Mouse (Mus musculus): ENCODE measurements around the gene Ntng2. TPM values are rescaled to one million over a fixed set of nuclear protein-coding genes. Genes with fewer than 3 reads are reported as not detected.

Ntng2 gene
- polyA plus RNA-seq, 1 experiment, result 44.7 TPM

DNA sequence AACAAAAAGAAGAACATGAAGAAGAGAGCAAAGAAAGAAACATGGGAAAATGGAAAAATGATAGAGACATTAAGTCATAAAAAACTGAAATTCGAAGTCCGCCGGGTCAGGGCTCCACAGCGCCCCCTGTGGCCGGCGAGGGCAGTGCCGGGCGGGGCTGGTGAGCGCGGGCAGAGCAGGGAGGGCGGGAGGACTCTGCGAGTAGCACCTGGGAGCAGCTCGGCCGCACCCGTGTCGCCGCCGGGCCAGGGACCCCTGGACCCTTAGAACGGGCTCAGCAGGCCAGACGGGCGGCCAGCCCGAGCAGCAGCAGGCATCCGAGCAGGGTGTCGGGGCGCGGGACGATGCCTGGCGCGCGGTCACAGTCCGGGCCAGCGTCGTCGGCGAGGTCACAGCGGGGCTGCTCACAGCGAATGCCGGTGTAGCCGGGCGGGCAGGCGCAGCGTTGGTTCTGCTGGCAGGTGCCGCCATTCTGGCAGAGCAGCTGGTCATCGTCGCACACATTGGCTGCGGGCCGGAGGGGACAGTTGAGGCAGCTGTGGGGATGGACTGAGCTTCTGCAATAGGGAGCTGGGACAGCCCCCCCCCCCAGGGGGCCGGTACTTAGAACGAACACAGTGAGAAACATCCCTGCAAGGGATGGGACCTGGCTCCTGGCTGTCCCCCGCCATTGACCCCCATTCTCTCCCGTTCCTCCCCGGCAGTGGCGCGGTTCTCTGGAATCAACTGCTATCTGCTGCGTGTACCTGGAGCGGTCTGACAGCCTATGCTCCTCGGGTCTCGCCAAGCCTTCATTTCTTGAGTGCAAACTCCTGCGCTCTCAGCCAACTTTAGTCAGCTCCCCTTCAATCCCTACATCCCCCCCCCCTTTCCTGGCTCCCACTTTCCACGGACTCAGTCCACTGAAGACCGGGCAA lies 58.0 kb downstream of the Ntng2 start:
- 2% methylated on average over 60 of the region's 61 CpGs for WGBS
- TF ChIP-seq CTCF (IDR thresholded peaks at IDR 0.05; ENCODE audit: insufficient read depth, low read length) (peak; percentile 59), POLR2A (IDR thresholded peaks at IDR 0.05; ENCODE audit: borderline replicate concordance, extremely low read depth, low read depth, low read length) (no peak)

DNA sequence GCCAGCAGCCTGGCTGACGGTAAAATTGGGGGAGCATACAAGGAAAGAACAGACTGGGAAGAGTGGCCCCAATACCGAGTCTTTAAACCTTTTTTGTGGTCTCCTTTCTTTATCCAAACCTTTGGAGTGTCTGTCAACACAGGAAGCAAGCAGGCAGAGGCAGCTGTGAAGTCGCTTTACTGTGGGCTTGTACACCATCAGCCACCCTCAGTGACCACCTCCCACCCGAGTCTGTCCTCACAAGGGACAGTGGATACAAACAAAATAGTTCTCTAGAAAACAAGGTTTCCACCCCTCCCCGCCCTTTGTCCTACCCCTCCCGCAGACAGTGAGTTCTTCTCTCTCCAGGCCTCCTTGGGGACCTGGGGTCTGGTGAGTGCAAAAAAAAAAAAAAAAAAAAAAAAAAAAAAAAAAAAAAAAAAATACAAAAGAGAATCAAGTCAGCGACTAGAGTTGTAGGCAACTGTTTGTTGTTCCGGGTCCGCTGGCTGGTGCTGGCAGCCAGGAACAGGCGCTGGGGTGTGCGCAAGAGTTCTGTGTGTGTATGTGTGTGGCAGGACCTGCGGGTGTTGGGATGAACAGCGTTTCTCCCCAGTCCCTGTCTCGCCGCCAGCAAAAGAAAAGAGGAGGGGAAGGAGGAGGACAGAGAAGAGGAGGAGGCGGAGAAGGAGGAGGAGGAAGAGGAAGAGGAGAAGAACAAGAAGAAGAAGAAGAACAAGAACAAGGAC lies 58.8 kb downstream of the Ntng2 start:
- WGBS, result 30% methylated on average over 16 of the region's 16 CpGs
- no peak for DNase-seq
- no peak for TF ChIP-seq POLR2A (IDR thresholded peaks at IDR 0.05; ENCODE audit: borderline replicate concordance, extremely low read depth, low read depth, low read length)
- no peak for TF ChIP-seq CTCF (IDR thresholded peaks at IDR 0.05; ENCODE audit: insufficient read depth, low read length)
- Histone ChIP-seq H3K4me1 (ENCODE audit: control insufficient read depth, insufficient read depth, low read length) (peaks cover 5% of the 10 kb centered on the region; the same call in 1 of the 2 replicates), H3K4me3 (replicated peaks; ENCODE audit: extremely low read depth, low read depth, low read length) (no peak overlapping the region)

More for the DNA sequence above, 58.0 kb downstream of the Ntng2 start:
- peaks cover 5% of the 10 kb centered on the region; the same call in 1 of the 2 replicates for H3K4me1 ChIP-seq (ENCODE audit: control insufficient read depth, insufficient read depth, low read length)
- peak overlapping the region; percentile 4 for H3K4me3 ChIP-seq (replicated peaks; ENCODE audit: extremely low read depth, low read depth, low read length)
- peak; percentile 81 for DNase-seq

DNA sequence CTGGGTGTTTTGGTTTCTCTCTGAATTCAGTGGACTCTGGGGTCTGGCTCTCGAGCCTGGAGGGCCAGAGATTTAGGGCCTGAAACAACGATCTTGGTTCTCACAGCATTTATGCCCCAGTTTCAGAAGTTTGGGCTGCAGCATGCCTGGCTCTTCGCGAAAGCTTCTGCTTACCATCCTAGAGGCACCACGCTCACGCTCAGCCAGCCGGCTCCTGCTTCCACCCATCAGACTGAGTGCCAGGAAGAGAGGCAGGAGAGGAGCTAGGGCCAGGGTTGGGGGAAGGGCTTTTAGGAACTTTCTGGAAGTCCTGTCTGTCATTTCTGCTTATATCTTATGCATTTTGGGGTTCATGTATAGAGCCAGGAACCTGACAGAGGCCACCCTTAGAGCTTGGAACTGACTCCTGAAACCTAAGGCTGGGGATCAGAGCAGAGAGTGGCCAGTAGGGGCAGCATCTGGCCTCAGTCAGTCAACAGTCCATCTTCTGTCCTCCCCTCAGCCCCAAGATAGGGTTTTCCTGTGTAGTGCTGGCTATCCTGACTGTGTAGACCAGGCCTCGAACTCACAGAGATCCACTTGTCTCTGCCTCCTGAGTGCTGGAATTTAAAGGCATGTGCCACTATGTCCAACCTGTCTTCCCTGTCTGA lies 60.1 kb downstream of the Ntng2 start:
- WGBS, result 89% methylated on average over 8 of the region's 8 CpGs
- no peak for DNase-seq
- no peak for TF ChIP-seq POLR2A (IDR thresholded peaks at IDR 0.05; ENCODE audit: borderline replicate concordance, extremely low read depth, low read depth, low read length)
- 0 out of 2 replicates have a peak, but pooled peaks have one; percentile 17 for TF ChIP-seq CTCF (IDR thresholded peaks at IDR 0.05; ENCODE audit: insufficient read depth, low read length)
- Histone ChIP-seq H3K4me1 (ENCODE audit: control insufficient read depth, insufficient read depth, low read length) (peaks cover 5% of the 10 kb centered on the region; the same call in 1 of the 2 replicates), H3K4me3 (replicated peaks; ENCODE audit: extremely low read depth, low read depth, low read length) (no peak overlapping the region)

- DNase-seq, result no peak
- H3K4me1 ChIP-seq (ENCODE audit: control insufficient read depth, insufficient read depth, low read length), result peaks cover 5% of the 10 kb centered on the region; the same call in 1 of the 2 replicates
These were observed 61.3 kb downstream of the Ntng2 start for GRCm38 (mm10) chr2:29191216-29192215.

DNA sequence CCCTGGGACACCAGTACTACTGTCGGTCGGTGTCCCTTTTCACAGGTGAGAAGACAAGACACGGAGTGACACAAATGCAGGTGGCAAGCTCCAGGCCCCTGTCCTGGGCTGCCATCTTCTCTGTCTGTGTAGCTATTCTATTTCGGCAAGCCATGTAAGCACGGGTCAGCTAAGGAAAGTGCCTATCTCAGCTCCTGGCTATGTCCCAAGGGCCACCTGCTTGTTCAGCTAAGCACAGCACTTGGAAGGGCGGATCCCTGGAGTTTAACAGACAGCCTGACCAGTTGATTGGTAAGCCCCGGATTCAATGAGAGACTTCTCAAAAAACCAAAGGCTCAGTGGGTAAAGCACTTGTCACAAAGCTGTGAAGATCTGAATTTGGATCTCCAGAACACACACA lies 62.4 kb downstream of the Ntng2 start:
- TF ChIP-seq CTCF (IDR thresholded peaks at IDR 0.05; ENCODE audit: insufficient read depth, low read length), result no peak
- no peak for TF ChIP-seq POLR2A (IDR thresholded peaks at IDR 0.05; ENCODE audit: borderline replicate concordance, extremely low read depth, low read depth, low read length)
- DNase-seq, result no peak
- 71% methylated on average over 7 of the region's 7 CpGs for WGBS
- no peak overlapping the region for H3K4me3 ChIP-seq (replicated peaks; ENCODE audit: extremely low read depth, low read depth, low read length)
- peaks cover 5% of the 10 kb centered on the region; the same call in 1 of the 2 replicates for H3K4me1 ChIP-seq (ENCODE audit: control insufficient read depth, insufficient read depth, low read length)

More at GRCm38 (mm10) chr2:29191216-29192215, 61.3 kb downstream of the Ntng2 start:
- 59% methylated on average over 10 of the region's 10 CpGs for WGBS
- TF ChIP-seq POLR2A (IDR thresholded peaks at IDR 0.05; ENCODE audit: borderline replicate concordance, extremely low read depth, low read depth, low read length) (no peak), CTCF (IDR thresholded peaks at IDR 0.05; ENCODE audit: insufficient read depth, low read length) (no peak)
- no peak overlapping the region for H3K4me3 ChIP-seq (replicated peaks; ENCODE audit: extremely low read depth, low read depth, low read length)

DNA sequence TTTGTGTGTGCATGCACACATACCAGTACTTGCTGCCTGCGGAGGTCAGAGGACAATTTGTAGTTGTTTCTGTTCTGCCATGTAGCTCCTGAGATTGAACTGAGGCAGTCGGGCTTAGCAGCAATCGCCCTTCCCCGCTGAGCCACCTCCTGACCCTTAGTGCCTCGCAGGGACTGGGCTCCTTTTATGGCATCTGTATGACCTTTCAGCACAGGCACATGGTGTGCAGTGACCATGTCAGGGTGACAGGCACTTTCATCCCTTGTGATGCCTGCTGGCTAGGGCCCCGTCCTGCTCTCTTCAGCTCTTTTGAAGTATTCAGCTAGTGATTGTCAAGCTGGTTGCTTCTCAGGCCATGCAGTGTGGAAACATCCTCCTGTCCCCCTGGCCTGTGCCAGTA lies 66.6 kb downstream of the Ntng2 start:
- Histone ChIP-seq H3K4me3 (replicated peaks; ENCODE audit: extremely low read depth, low read depth, low read length) (no peak overlapping the region), H3K4me1 (ENCODE audit: control insufficient read depth, insufficient read depth, low read length) (no peaks in the 10 kb centered on the region)
- no peak for DNase-seq
- WGBS, result 76% methylated on average over 6 of the region's 6 CpGs
- TF ChIP-seq POLR2A (IDR thresholded peaks at IDR 0.05; ENCODE audit: borderline replicate concordance, extremely low read depth, low read depth, low read length) (no peak), CTCF (IDR thresholded peaks at IDR 0.05; ENCODE audit: insufficient read depth, low read length) (no peak)

DNA sequence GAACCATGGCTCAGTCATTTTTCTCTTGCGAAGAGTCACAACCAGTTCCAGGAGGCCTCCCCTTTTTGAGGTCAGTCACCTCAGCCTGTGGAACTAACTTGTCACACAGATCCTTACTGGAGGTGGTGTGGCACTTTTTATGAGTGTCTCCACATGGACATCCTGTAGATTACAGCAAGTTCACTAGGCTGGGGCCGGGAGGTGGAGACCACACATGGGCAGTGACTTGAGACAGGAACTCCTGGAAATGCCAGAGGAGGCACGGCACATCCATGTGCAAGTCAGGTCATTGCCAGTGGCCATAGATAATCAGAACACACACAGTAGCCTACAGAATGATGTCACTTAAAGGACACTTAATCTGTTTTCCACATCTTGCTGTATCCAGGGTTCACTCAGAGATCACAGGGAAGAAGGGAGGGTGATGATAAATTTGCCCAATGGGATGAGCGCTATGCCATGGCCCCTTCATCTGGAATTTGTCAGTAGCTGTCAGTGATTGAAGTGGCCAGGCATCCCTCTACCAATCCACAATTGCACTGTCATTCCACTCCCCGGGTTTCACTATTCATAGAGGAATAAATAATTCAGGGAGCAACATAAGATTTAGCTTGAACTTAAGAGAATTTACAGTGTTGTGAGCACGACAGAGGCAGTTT lies 69.4 kb downstream of the Ntng2 start:
- WGBS, result 56% methylated on average over 6 of the region's 6 CpGs
- DNase-seq, result no peak
- Histone ChIP-seq H3K4me3 (replicated peaks; ENCODE audit: extremely low read depth, low read depth, low read length) (no peak overlapping the region), H3K4me1 (ENCODE audit: control insufficient read depth, insufficient read depth, low read length) (no peaks in the 10 kb centered on the region)
- TF ChIP-seq POLR2A (IDR thresholded peaks at IDR 0.05; ENCODE audit: borderline replicate concordance, extremely low read depth, low read depth, low read length), result no peak
- no peak for TF ChIP-seq CTCF (IDR thresholded peaks at IDR 0.05; ENCODE audit: insufficient read depth, low read length)

- TF ChIP-seq CTCF (IDR thresholded peaks at IDR 0.05; ENCODE audit: insufficient read depth, low read length), result no peak
- TF ChIP-seq POLR2A (IDR thresholded peaks at IDR 0.05; ENCODE audit: borderline replicate concordance, extremely low read depth, low read depth, low read length), result no peak
- no peak for DNase-seq
- 57% methylated on average over 2 of the region's 2 CpGs for WGBS
- Histone ChIP-seq H3K4me3 (replicated peaks; ENCODE audit: extremely low read depth, low read depth, low read length) (no peak overlapping the region), H3K4me1 (ENCODE audit: control insufficient read depth, insufficient read depth, low read length) (no peaks in the 10 kb centered on the region)
These were observed 71.7 kb downstream of the Ntng2 start for GRCm38 (mm10) chr2:29181111-29181510.

All from lung, adult 2 months (tissue).